Mouse (Mus musculus) gastrocnemius, adult 8-10 months (tissue): ENCODE results near the gene Gm47985. TPM values are rescaled to one million over a fixed set of nuclear protein-coding genes. Genes with fewer than 3 reads are reported as not detected.
"Not testable (repeated sequence)": the region's sequence is repeated elsewhere in the genome, so short reads cannot be mapped to it uniquely, and the experiment has no call there.

Experiments used
- DNase-seq, 2 experiments: peaks; one replicate each; pipeline ENCODE4 v3.0.0; 2022; ENCODE audit warnings: low spot score in 2 of 2
- total RNA-seq, 4 experiments: library from RNA; stranded (reverse); gene quantifications; 2 replicates each; pipeline ENCODE4 v1.2.4; 2022

Gm47985 gene
- total RNA-seq, 4 experiments from 2014 or later: 0.16 to 0.22 TPM; not detected in 2

GRCm38 (mm10) chr1:151177030-151177936 is 5.1 kb upstream of the Gm47985 start:
- DNase-seq: no peak

GRCm38 (mm10) chr1:151177937-151178271 is 4.4 kb upstream of the Gm47985 start:
- DNase-seq: no peak

- no peak for DNase-seq
Observed at GRCm38 (mm10) chr1:151178505-151179083, 3.7 kb upstream of the Gm47985 start.

GRCm38 (mm10) chr1:151180167-151180566 is 2.2 kb upstream of the Gm47985 start:
- no peak for DNase-seq

- not testable (repeated sequence) for DNase-seq
Observed at GRCm38 (mm10) chr1:151186186-151186585, 3.8 kb downstream of the Gm47985 start.

DNA sequence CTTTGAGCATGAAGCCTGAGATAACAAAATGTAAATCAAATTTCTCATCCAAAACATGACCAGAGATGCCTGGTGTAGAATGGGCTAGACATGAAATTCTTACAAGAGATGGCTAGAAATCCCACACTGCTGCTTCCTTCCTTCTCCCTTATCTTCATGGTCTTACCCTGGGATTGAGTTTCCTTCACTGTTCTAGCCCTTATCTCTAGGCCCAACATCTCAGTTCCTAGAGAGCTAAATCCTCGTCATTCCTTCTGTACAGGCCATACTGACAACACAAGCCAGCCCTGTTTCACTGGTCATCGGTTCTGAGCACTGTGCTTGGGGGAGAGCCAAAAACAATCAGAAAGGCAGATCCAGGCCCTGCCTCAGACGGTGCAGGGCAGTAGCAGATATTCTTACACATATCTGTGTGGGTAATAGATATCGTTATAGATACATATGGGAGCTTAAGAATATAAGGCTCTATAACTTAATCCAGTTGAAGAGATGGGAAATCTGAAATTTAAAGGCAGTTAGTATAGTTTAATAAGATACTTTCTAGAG is 4.6 kb downstream of the Gm47985 start:
- DNase-seq: not testable (repeated sequence)

GRCm38 (mm10) chr1:151188469-151188868 is 6.1 kb downstream of the Gm47985 start:
- no peak for DNase-seq

DNA sequence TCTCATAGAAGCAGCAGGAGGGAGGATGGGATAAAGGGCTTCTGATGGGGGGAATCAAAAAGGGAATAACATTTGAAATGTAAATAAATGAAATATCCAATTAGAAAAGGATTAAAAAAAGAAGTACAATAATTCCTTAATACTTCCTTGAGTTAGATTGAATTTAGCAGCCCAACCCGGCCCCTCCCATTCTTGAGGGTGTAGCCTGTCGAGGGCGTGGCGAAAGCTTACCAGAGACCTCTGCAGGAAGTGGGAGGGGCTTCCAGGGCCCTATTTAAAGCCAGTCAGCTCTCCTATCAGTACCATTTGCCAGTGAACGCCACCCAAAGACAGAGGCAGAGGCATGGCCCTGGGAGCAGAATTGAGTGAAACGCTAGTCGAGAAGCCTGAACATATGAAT is 9.7 kb downstream of the Gm47985 start, which contains the start of gene Gm8947:
TSS of gene Gm8947 (plus strand) at position 302 of the 400 bp plus-strand sequence.
- not testable (repeated sequence) for DNase-seq

- DNase-seq: not testable (repeated sequence)
Observed at GRCm38 (mm10) chr1:151192739-151193138, 10.4 kb downstream of the Gm47985 start.

- not testable (repeated sequence) for DNase-seq
Observed at GRCm38 (mm10) chr1:151195986-151196385, 13.6 kb downstream of the Gm47985 start.

DNA sequence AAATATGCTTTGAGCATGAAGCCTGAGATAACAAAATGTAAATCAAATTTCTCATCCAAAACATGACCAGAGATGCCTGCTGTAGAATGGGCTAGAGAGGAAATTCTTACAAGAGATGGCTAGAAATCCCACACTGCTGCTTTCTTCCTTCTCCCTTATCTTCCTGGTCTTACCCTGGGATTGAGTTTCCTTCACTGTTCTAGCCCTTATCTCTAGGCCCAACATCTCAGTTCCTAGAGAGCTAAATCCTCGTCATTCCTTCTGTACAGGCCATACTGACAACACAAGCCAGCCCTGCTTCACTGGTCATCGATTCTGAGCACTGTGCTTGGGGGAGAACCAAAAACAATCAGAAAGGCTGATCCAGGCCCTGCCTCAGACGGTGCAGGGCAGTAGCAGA is 14.4 kb downstream of the Gm47985 start:
- DNase-seq: not testable (repeated sequence)

GRCm38 (mm10) chr1:151198120-151198519 is 15.8 kb downstream of the Gm47985 start, which contains the start of gene Gm47995:
TSS of gene Gm47995 (plus strand) at chr1:151198448.
- not testable (repeated sequence) for DNase-seq

DNA sequence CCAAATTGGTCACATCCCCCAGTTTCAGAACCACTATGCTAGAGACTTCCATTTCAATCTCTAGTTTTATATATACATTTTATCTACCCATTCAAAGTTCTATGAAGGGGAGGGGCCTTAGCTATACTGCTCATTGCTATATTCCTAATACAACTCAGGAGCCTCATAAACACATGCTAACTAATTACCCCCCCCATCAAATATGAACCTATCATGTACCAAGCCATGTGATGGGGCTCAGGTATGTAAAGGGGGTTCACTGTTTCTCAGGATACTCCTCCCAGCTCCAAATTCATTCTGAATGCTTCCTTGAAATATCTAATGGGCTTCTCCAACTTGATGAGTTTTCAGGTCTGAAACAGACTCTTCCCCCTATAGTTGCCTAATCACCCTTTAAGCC is 18.3 kb downstream of the Gm47985 start:
- not testable (repeated sequence) for DNase-seq

- not testable (repeated sequence) for DNase-seq
Observed at GRCm38 (mm10) chr1:151202771-151203170, 20.4 kb downstream of the Gm47985 start.

DNA sequence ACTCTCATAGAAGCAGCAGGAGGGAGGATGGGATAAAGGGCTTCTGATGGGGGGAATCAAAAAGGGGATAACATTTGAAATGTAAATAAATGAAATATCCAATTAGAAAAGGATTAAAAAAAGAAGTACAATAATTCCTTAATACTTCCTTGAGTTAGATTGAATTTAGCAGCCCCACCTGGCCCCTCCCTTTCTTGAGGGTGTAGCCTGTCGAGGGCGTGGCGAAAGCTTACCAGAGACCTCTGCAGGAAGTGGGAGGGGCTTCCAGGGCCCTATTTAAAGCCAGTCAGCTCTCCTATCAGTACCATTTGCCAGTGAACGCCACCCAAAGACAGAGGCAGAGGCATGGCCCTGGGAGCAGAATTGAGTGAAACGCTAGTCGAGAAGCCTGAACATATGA is 21.5 kb downstream of the Gm47985 start, which contains the start of gene 3110040M04Rik:
TSS of gene 3110040M04Rik (plus strand) at position 304 of the 400 bp plus-strand sequence.
- not testable (repeated sequence) for DNase-seq

DNA sequence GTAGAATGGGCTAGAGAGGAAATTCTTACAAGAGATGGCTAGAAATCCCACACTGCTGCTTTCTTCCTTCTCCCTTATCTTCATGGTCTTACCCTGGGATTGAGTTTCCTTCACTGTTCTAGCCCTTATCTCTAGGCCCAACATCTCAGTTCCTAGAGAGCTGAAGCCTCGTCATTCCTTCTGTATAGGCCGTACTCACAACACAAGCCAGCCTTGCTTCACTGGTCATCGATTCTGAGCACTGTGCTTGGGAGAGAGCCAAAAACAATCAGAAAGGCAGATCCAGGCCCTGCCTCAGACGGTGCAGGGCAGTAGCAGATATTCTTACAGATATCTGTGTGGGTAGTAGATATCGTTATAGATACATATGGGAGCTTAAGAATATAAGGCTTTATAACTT is 26.2 kb downstream of the Gm47985 start:
- not testable (repeated sequence) for DNase-seq

- DNase-seq: not testable (repeated sequence)
Observed at GRCm38 (mm10) chr1:151208944-151209343, 26.6 kb downstream of the Gm47985 start.

DNA sequence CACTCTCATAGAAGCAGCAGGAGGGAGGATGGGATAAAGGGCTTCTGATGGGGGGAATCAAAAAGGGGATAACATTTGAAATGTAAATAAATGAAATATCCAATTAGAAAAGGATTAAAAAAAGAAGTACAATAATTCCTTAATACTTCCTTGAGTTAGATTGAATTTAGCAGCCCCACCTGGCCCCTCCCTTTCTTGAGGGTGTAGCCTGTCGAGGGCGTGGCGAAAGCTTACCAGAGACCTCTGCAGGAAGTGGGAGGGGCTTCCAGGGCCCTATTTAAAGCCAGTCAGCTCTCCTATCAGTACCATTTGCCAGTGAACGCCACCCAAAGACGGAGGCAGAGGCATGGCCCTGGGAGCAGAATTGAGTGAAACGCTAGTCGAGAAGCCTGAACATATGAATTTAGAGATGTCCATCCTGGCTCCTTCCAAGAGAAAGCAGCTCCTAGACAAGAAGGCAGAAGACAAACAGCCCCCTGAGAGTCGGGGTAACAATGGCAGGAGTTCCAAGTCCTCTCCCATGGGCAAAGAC is 27.6 kb downstream of the Gm47985 start, which contains the start of gene Gm47996:
TSS of gene Gm47996 (plus strand) at position 308 of the 532 bp plus-strand sequence.
- DNase-seq: not testable (repeated sequence)

- DNase-seq: not testable (repeated sequence)
Observed at GRCm38 (mm10) chr1:151211666-151212065, 29.3 kb downstream of the Gm47985 start.

DNA sequence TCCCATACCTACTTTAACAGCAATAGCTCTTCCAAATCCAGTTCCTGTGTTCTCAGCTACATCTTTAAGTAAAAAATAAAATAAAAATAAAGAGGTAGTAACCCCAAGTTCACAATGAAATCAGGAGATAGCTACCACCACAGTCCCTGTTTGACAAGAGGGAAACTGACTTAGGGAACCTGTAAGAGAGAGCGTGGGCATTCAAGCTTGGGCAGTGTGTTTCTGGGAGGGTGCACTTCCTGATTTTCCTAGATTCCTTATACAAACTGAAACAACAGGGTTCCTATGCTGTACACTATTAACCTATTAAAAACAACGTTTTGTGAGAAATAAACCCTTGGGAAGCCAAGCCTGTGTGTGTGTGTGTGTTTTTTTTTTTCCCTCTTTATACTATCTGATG is 32.5 kb downstream of the Gm47985 start:
- no peak for DNase-seq

DNA sequence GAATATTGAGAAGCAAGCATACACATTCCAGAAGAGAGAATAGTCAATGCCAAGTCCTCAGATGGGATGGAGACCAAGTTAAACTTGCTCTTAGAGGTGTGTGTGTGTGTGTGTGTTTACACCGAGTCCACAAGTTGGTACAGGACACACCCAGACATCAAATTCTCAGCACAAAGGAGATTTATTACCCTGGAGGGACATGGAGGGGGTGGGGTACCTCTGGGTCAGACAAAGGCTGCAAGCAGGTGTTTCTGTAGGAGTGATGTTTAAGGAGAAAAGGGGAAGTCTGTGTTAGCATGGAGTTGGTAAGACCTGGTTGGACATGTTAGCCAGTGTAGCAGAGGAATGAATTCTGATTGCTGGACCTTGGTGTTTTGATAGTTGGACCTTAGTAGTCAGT is 33.6 kb downstream of the Gm47985 start:
- DNase-seq: no peak

DNA sequence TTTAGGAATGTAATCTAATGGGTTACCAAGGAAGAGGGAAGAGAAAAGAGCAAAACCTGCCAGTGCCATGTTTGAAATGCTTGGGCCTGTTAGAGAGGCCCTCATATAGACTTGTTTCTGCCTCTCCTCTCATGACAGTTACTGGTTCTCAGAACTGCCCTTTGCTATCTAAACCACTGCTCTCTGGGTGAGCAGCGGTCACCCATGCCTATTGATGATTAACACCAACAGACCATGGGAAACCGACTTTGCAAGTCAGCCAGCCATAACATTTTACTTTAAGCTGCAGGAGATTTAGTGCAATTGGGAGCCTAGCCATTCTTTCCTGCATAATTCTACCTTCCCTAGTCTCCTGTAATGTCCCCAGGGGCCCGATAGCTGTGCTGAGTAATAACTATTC is 34.1 kb downstream of the Gm47985 start:
- no peak for DNase-seq
